Mouse (Mus musculus) cerebellum, adult 11 months (tissue): ENCODE data around the gene Fastkd2.

Experiments
- DNase-seq: peaks from one replicate; pipeline ENCODE4 v3.0.0; 2022

The Fastkd2 gene

DNA sequence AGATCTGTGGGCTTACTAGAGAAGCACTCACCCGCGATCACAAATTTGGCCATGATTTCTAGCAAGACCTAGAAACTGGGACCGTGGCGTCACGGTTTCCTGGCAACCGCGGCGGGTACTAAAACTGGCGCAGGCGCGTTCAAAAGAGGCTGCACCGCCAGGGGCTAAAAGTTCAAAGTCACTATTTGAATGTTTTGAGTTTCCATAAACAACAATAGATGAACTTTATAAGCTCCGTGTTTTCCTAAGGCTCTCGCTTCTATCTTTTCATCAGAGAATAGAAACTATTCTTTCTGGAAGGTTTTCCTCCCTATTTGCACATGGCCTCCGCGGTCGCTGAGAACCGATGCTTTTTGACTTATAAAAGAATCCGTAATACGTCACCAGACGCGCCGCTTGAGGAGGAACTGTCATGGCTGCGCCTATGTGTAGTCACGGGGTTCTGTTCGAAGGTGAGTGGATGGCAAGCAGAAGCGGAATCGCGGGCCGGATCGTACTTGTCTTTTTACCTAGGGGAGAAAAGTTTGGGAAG lies at the start of gene Fastkd2, which contains the start of gene Mdh1b:
Gene Fastkd2 (plus strand): TSS at position 375 of the 532 bp plus-strand sequence.
Gene Mdh1b (minus strand): TSS at position 79 of the 532 bp plus-strand sequence.
- DNase-seq = peak; percentile 83

DNA sequence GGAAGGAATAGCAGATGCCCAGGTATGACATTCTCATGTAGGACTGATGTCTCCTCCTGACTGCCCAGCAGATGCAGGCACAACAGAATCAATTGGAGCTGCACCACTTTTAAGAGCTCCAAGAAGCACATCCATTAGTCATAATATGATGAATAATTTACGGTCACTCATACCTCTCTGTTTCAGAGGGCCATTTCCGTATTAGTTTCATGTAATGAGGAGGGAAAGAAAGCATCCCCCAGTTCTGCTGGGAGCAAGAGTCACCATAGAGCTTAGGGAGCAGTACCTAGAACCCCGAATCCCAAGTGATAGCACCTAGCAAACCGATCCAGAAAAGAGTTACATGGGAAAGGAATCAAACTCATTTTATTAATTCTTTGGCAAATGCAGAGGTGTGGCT lies 43.6 kb upstream of the Fastkd2 start, which contains the start of gene Dytn:
Gene Dytn (minus strand): TSS at position 101 of the 400 bp plus-strand sequence.
- no peak for DNase-seq

DNA sequence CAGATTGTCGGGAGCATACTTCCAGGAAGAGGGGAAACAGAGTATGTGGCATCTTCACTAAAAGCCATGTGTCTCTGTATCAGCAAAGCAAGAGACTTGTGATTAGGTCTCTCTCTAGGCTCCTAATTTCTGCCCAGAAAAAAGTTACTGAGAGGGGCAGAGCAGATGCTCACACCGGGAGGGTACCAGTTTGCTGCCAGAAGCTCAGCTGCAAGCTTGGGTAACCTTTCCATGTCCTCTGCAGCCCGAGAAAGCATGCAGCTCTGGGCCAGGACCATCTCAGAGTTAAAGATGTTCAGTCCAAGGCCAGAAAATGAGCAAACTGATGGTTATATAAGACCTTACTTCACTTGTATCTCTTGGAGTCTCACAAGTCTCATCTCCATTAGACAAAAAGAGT lies 33.6 kb upstream of the Fastkd2 start:
- peak; percentile 2 for DNase-seq

DNA sequence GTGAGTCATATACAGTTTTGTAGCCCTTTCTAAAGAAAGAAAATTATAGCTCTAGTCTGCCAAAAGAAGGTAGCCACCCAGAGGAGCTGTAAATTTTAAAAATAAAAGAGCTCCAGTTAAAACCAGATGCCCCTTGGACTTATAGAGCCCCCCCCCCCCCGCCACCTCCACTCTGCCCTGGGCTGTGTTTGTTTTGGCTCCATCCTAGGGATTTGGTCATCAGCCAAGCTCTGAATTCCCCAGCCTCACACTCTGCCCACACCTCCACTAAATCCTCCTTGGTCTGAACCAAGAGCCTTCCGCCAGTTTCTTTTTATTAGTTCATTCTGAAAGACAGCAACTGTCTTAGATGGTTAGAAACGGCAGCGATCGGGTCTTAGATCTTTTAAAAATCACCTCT lies 24.7 kb upstream of the Fastkd2 start:
- DNase-seq = no peak

DNA sequence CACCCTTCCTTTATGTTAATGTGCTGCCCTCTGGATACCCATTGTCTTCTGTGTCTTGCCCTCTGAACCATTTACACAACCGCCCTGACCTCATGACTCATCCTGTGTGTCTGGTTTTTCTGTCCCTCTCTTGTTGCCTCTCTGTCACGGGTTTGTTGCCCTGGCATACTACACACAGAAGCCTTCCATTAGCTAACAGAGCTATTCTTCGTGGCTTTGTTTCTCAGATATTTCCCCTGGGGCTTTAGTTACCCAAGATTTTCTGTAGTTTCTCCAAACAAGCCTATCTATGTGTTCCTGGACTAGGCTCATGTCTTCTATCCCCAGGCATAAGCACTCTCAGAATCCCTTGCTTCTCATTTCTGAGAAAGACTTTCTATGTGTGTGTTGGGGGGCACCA lies 21.5 kb upstream of the Fastkd2 start:
- no peak for DNase-seq

DNA sequence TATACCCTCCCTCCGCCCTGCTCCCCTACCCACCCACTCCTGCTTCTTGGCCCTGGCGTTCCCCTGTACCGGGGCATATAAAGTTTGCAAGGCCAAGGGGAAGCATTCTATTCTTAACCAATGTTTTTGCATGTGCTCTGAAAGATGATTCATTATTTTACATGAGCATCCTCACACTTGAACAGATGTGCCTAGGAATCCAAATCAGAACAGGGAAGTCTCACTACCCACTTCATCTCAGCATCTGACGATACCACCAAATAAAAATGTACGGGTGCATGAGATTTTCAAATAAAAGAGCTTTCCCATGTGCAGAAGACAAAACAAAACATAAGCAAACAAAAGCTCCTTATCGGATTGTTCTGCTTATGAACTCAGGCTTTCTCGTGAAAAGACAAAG lies 10.3 kb upstream of the Fastkd2 start:
- DNase-seq = no peak

DNA sequence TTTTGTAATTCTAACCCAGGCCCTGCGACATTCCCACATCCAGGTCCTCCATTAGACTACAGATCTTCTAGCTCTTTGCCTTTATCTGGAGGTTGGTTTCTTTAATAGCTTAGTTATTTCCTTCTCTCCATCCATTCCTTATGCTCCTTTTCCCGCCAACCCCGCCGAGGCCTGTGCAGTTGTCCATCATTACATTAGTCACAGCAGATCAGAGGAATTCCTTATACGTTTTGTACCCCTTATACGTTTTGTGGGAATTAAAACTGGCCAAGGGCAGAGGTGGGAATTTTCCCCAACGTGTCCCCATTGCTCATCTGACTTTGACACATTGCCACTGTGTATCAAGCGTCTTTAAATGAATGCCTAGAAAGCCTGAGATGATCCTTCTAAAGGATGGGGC lies 618 bp upstream of the Fastkd2 start:
- DNase-seq = no peak

DNA sequence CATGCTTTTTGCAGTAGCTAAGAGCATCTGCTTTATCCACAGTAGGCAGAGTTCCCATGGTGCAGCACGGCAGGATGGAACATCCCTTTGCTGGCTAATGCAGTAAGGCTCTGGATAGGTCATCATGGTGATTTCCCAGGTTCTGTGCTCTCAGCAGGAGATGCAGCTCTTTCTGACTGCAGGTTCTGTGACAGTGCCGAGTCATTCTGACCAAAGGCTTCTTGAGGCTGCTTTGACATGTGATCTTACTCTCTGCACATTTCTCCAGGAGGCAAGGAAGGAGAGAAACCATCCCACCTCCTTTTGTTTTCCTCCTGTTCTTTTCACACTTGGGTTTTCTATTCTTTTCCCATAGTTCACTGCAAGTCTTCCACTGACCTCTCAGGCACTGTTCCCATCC lies 25.6 kb downstream of the Fastkd2 start:
- DNase-seq = no peak

DNA sequence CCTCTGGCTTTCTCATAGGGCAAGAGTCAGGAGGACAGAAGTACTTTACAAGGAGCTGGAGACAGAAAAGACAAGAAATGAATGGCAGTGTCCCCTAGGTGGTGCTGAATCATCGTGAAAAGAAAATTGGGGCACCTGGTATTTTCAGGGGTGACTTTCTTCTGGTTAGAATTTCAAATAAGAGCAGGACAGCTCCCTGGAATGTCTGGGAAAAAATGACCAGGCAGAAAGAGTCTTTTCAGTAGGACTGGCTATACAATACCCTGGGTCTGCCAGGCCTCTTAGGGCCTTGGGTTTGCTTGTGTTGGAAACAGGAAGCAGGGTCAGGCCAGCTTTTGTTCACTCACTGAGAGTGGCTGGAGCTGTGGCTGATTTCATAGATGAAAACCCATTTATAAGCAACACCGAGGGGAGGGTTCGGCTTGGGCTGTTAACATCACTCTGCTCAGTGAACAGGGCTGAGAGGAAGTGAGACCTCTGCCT lies 32.8 kb downstream of the Fastkd2 start:
- peak; percentile 67 for DNase-seq

DNA sequence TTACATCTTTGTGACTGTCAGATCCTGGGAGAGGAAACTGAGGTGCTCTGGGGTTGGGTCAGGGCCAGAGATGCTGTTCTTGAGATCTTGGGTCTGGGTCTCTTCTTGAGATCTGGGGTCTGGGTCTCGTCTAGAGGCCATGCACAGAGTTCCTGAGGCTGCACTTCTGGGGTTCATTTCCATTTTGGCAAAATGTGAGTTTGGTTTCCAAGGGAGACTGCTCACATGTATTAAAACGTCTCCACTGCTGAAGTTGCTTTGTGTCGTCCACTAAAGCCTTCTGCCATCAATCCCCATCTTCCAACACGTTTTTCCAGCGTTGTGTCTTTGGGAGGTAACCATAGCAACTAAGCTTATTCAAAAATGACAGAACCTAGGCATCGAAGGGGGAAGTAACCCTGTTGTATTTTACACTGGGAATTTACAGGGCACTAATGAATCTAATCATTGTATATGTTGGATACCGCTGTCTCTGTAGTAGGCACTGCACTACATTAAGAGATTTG lies 33.5 kb downstream of the Fastkd2 start:
- DNase-seq = no peak

DNA sequence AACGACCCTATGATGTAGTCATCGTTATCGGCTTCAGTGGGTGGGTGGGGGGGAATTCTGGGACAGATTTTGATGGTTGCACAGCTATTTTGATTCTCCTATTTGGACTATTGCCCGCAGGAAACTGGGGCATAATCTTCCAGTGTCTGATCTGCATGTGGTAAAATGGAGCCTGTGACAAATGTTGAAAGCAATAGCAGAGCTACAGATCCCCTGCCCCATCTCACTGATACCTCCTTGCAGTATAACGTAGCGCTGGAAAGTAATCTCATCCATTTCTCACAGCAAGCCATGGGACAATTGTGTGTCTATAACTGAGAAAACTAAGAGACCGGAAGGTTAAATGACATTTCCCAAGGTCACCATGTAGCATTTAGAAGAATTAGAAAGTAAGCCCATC lies 34.0 kb downstream of the Fastkd2 start:
- no peak for DNase-seq

DNA sequence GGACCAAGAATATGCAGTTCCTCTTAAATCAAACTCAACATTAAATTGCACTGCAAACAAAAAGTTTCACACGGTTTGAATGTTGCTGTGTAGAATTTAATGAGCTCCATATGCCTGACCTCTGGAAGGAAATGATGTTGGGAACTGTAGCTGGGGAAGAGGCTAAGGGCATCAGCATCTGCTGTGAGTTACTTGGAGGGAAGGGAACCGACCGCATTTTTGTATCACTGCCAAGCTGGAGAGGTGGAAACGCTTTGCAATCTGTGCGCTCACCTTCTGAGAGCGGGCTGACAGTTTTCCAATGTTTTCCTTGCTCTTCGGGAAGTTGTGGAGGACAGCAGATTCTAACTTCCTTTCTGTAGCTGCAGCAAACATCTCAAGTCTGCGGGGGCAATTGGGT lies 37.7 kb downstream of the Fastkd2 start:
- no peak for DNase-seq

DNA sequence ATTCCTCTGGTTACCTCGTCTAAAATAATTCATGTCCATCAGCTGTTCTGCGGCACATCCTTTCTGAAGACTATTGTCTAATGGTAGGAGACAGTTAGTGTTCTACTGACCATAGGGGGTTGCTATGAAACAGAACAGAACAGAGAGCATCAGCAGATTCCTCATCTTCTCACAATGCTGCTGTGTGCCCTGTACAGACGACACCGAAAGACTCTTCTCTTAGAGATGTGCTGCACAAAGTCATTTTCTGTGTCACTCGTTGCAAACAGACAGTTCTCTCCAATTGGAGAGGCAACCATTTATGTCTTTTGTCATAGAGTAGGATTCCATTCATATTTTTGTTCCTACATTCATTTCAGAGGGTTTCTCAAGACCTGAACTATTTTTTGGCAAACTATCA lies 38.8 kb downstream of the Fastkd2 start, which contains the start of gene 4933402D24Rik:
Gene 4933402D24Rik (minus strand): TSS at position 101 of the 400 bp plus-strand sequence.
- no peak for DNase-seq

DNA sequence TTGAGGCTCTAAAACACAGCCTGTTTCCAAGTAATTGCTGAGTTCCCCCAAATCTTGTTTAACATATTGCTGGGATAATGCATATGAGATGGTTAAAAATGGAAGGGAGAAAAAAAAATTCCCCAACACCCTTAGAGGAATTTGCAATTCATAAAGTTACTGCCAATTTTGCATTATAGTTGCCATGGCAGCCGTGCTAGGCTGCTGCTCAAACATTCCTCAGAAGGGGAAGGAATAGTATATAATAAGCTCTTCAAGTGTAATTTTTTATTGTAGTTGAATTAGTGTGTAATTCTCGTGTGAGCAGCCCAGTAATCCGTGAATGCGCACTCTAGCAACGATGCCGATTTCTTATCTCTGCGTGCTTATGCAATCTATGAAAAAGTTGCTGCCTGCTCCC lies 39.9 kb downstream of the Fastkd2 start:
- no peak for DNase-seq

DNA sequence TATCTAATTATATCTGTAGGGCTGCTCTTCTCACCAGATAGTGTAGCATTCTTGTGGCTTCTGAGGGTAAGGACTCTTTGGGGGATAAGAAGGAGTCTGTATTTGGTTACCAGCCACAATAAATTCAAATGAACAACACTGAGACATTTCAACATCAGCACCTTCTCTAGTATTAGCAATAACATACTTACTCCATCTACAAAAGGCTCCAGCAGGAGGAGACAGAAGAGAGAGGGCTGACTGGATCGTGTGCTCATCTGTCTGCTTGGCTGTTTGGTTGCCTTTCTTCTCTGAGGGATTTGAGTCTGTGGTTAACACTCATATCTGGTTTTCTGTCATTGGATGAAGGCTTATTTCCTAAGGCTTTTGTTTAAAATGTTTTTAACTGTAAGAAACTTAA lies 46.0 kb downstream of the Fastkd2 start:
- no peak for DNase-seq

DNA sequence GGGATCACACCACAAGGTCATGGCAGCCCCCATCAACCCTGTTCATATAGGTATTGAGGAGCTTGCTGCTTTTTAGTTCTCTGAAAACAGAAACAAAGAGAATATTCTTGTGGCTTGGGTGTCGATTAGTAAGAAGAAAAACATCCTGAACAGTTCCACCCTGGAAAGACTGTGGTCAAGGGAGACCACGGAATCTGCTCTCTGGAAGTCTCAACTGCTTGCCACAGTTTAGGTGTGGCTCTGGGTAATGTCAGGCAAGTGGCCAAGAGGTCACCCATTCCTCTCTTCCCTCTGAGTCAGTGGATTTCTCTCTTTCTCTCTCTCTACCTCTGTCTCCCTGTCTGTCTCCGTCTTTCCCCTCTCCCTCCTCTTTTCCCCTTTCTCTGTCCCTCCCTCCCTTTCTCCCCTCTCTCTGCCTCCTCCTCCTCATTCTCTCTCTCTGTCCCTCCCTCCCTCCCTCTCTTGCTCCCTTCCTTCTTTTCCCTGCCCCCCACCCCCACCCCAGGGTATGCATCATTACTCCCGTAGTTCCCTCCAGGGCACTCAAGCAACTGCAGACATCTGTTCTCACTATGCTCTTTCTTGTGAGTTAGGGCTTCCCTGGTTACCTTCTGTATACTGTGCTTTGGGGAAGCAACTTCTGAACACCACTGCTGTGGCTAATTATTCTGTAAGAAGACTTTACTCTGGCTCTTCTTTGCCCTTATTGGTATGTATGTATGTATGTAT lies 46.7 kb downstream of the Fastkd2 start:
- no peak for DNase-seq

DNA sequence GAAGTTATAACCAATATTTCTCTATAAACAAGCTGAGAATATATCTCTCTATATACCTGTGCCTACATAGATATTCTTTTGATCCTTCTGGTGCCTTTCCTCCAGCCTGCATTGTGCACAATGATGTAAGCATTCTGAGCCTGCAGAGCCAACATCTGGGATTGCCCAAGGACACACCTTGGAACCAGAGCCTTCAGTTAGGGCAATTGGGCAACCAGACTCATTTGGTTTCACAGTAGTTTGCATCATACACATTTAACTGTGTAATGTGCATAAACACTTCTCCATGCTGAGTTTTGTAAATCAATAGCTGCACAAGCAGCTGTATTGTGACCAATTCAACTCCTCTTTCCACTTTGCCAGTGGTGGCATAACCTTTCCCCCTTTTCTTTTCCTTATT lies 63.9 kb downstream of the Fastkd2 start:
- DNase-seq = no peak
